Mouse (Mus musculus): ENCODE data around the gene Flt3l. TPM values are rescaled to one million over a fixed set of nuclear protein-coding genes. Genes with fewer than 3 reads are reported as not detected.
"Not testable (repeated sequence)": the region's sequence is repeated elsewhere in the genome, so short reads cannot be mapped to it uniquely, and the experiment has no call there.

Gene Flt3l
- polyA plus RNA-seq, 1 experiment = 24.4 TPM

DNA sequence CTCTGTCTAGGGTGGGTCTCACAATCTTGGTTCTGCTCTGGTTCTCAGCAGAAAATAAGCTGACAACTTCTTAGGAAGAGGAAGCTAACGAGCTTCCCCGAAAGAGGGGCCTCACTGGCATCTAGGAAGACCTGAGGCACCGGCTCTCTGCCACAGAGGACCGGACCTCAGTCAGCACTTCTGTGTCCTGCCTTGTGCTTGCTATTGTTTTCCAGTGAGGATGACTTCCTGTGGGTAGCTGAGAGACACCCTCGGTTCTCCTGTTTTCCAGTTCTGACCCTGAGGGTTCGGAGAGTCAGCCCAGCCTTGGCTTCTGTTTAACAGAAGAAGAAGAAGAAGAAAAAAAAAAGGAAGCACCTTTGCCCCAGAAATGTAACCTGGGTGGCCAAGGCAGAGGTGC lies 38.8 kb downstream of the Flt3l start:
- Histone ChIP-seq H3K27ac (ENCODE audit: insufficient read depth, low read length) (no peak overlapping the region), H3K4me3 (replicated peaks; ENCODE audit: insufficient read depth, low read depth, low read length) (no peak overlapping the region), H3K4me1 (ENCODE audit: control insufficient read depth, insufficient read depth, low read length) (no peaks in the 10 kb centered on the region), H3K27me3 (ENCODE audit: control insufficient read depth, insufficient read depth, low read length) (no peaks in the 10 kb centered on the region)
- TF ChIP-seq CTCF (IDR thresholded peaks at IDR 0.05; ENCODE audit: borderline replicate concordance, insufficient read depth, low read depth, low read length) = no peak
- TF ChIP-seq POLR2A (IDR thresholded peaks at IDR 0.05; ENCODE audit: borderline replicate concordance, insufficient read depth, low read length) = no peak
- no peak for DNase-seq
- 73% methylated on average over 6 of the region's 6 CpGs for WGBS

GRCm38 (mm10) chr7:45095965-45096364 lies 40.3 kb downstream of the Flt3l start:
- H3K4me3 ChIP-seq (replicated peaks; ENCODE audit: insufficient read depth, low read depth, low read length); H3K4me1 ChIP-seq (ENCODE audit: control insufficient read depth, insufficient read depth, low read length); H3K27ac ChIP-seq (ENCODE audit: insufficient read depth, low read length); DNase-seq; H3K27me3 ChIP-seq (ENCODE audit: control insufficient read depth, insufficient read depth, low read length): not testable (repeated sequence)
- 94% methylated on average over 14 of the region's 14 CpGs for WGBS

GRCm38 (mm10) chr7:45095367-45095766 lies 40.9 kb downstream of the Flt3l start:
- H3K4me1 ChIP-seq (ENCODE audit: control insufficient read depth, insufficient read depth, low read length) = no peaks in the 10 kb centered on the region
- TF ChIP-seq POLR2A (IDR thresholded peaks at IDR 0.05; ENCODE audit: borderline replicate concordance, insufficient read depth, low read length) (no peak), CTCF (IDR thresholded peaks at IDR 0.05; ENCODE audit: borderline replicate concordance, insufficient read depth, low read depth, low read length) (no peak)
- no peak for DNase-seq
- WGBS = 78% methylated on average over 6 of the region's 6 CpGs
- no peak overlapping the region for H3K27ac ChIP-seq (ENCODE audit: insufficient read depth, low read length)
- H3K27me3 ChIP-seq (ENCODE audit: control insufficient read depth, insufficient read depth, low read length) = no peaks in the 10 kb centered on the region; the same call in 1 of the 2 replicates
- no peak overlapping the region for H3K4me3 ChIP-seq (replicated peaks; ENCODE audit: insufficient read depth, low read depth, low read length)

DNA sequence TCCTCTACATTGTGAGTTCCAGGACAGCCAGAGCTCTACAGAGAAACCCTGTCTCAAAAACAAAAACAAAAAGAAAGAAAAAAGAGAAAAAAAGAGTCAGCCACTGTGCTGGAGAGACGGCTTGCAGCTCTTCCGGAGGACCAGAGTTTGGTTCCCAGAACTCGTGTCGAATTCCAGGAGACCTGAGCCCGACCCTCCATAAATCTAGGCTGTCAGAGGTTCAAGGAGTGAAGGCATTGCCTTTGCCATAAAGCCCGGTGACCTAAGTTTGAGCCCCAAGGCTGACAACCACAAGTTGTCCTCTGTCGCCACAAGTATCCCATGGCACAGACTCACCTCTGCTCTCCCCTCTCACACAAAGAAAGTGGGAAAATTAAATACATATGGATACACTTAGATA lies 42.1 kb downstream of the Flt3l start:
- TF ChIP-seq POLR2A (IDR thresholded peaks at IDR 0.05; ENCODE audit: borderline replicate concordance, insufficient read depth, low read length) (no peak), CTCF (IDR thresholded peaks at IDR 0.05; ENCODE audit: borderline replicate concordance, insufficient read depth, low read depth, low read length) (no peak)
- DNase-seq = no peak
- Histone ChIP-seq H3K27ac (ENCODE audit: insufficient read depth, low read length) (no peak overlapping the region), H3K27me3 (ENCODE audit: control insufficient read depth, insufficient read depth, low read length) (no peaks in the 10 kb centered on the region; the same call in 1 of the 2 replicates), H3K4me3 (replicated peaks; ENCODE audit: insufficient read depth, low read depth, low read length) (no peak overlapping the region), H3K4me1 (ENCODE audit: control insufficient read depth, insufficient read depth, low read length) (no peaks in the 10 kb centered on the region)
- 82% methylated on average over 7 of the region's 7 CpGs for WGBS

- no peaks in the 10 kb centered on the region; the same call in 1 of the 2 replicates for H3K27me3 ChIP-seq (ENCODE audit: control insufficient read depth, insufficient read depth, low read length)
- no peak overlapping the region for H3K27ac ChIP-seq (ENCODE audit: insufficient read depth, low read length)
- 40% methylated on average over 17 of the region's 18 CpGs for WGBS
- no peaks in the 10 kb centered on the region for H3K4me1 ChIP-seq (ENCODE audit: control insufficient read depth, insufficient read depth, low read length)
- H3K4me3 ChIP-seq (replicated peaks; ENCODE audit: insufficient read depth, low read depth, low read length) = no peak overlapping the region
- TF ChIP-seq POLR2A (IDR thresholded peaks at IDR 0.05; ENCODE audit: borderline replicate concordance, insufficient read depth, low read length) (no peak), CTCF (IDR thresholded peaks at IDR 0.05; ENCODE audit: borderline replicate concordance, insufficient read depth, low read depth, low read length) (no peak)
- no peak for DNase-seq
Measured at GRCm38 (mm10) chr7:45093516-45093905, 42.7 kb downstream of the Flt3l start.

GRCm38 (mm10) chr7:45092828-45093515 lies 43.3 kb downstream of the Flt3l start:
- Histone ChIP-seq H3K4me1 (ENCODE audit: control insufficient read depth, insufficient read depth, low read length) (no peaks in the 10 kb centered on the region), H3K27me3 (ENCODE audit: control insufficient read depth, insufficient read depth, low read length) (no peaks in the 10 kb centered on the region; the same call in 1 of the 2 replicates), H3K27ac (ENCODE audit: insufficient read depth, low read length) (no peak overlapping the region), H3K4me3 (replicated peaks; ENCODE audit: insufficient read depth, low read depth, low read length) (no peak overlapping the region)
- TF ChIP-seq CTCF (IDR thresholded peaks at IDR 0.05; ENCODE audit: borderline replicate concordance, insufficient read depth, low read depth, low read length) (no peak), POLR2A (IDR thresholded peaks at IDR 0.05; ENCODE audit: borderline replicate concordance, insufficient read depth, low read length) (no peak)
- no peak for DNase-seq
- 70% methylated on average over 12 of the region's 12 CpGs for WGBS

GRCm38 (mm10) chr7:45092048-45092447 lies 44.2 kb downstream of the Flt3l start, which contains the start of gene Rcn3:
Gene Rcn3 (minus strand): TSS chr7:45092221.
- Histone ChIP-seq H3K4me1 (ENCODE audit: control insufficient read depth, insufficient read depth, low read length) (no peaks in the 10 kb centered on the region), H3K27me3 (ENCODE audit: control insufficient read depth, insufficient read depth, low read length) (no peaks in the 10 kb centered on the region; the same call in 1 of the 2 replicates), H3K27ac (ENCODE audit: insufficient read depth, low read length) (no peak within 1 kb of the TSS), H3K4me3 (replicated peaks; ENCODE audit: insufficient read depth, low read depth, low read length) (peak within 1 kb of the TSS; percentile 34)
- peak in 1 of 2 experiments; percentile 26 for DNase-seq
- TF ChIP-seq POLR2A (IDR thresholded peaks at IDR 0.05; ENCODE audit: borderline replicate concordance, insufficient read depth, low read length) (no peak), CTCF (IDR thresholded peaks at IDR 0.05; ENCODE audit: borderline replicate concordance, insufficient read depth, low read depth, low read length) (no peak)
- under 1% methylated on average over 16 of the region's 16 CpGs for WGBS
